Mouse (Mus musculus) CH12.LX (cell line): ENCODE data around the gene Cmtm7. TPM values are rescaled to one million over a fixed set of nuclear protein-coding genes. Genes with fewer than 3 reads are reported as not detected.

ENCODE experiments used
- DNase-seq: peaks from one replicate; pipeline ENCODE4 v3.0.0-alpha.2; 2013; ENCODE audit errors: extremely low read depth
- H3K27ac ChIP-seq: 2 replicates; pipeline ENCODE4 v1.5.1; 2012; ENCODE audit warnings: low read depth, mild to moderate bottlenecking, control low read depth, moderate library complexity; ENCODE audit not compliant: insufficient read depth
- H3K27me3 ChIP-seq: replicated peaks from 2 replicates; pipeline ENCODE3; 2012; ENCODE audit warnings: inconsistent platforms
- H3K36me3 ChIP-seq, 2 experiments: replicated peaks in 1 of 2; 2 replicates each; pipeline versions ENCODE3 to v1.6.1; 2012; ENCODE audit warnings: inconsistent platforms in 1 of 2, low read length in 1 of 2, mild to moderate bottlenecking in 1 of 2, mixed read lengths in 1 of 2, moderate library complexity in 1 of 2; ENCODE audit not compliant: control insufficient read depth in 1 of 2, insufficient read depth in 1 of 2
- H3K4me1 ChIP-seq, 2 experiments: 2 replicates each; pipeline ENCODE4 v1.6.1; 2012; ENCODE audit warnings: inconsistent platforms in 1 of 2, moderate library complexity in 1 of 2; ENCODE audit not compliant: insufficient read depth in 2 of 2, control insufficient read depth in 1 of 2
- H3K4me2 ChIP-seq: 2 replicates; pipeline ENCODE4 v1.6.1; 2012; ENCODE audit warnings: low read depth, mild to moderate bottlenecking, control low read depth; ENCODE audit not compliant: poor library complexity, insufficient read depth, severe bottlenecking
- H3K4me3 ChIP-seq, 3 experiments: fragments of 150-350 bp in 1 of 3; sonication (generic) in 1 of 3; replicated peaks in 1 of 3; 2 replicates each; pipeline versions ENCODE3 to v1.5.1; 2011 to 2012; ENCODE audit warnings: low read depth in 2 of 3, low read length in 2 of 3, mild to moderate bottlenecking in 2 of 3, moderate library complexity in 2 of 3, control low read depth in 1 of 3, improper control_type of control experiment in 1 of 3, inconsistent platforms in 1 of 3, mixed read lengths in 1 of 3; ENCODE audit not compliant: poor library complexity in 1 of 3
- H3K79me2 ChIP-seq: replicated peaks from 2 replicates; pipeline ENCODE4 v1.6.1; 2012; ENCODE audit warnings: mild to moderate bottlenecking, moderate library complexity; ENCODE audit not compliant: control insufficient read depth, poor library complexity, insufficient read depth, severe bottlenecking; ENCODE audit errors: extremely low read depth
- H3K9ac ChIP-seq: 2 replicates; pipeline ENCODE4 v1.6.1; 2012; ENCODE audit warnings: low read depth, mild to moderate bottlenecking, control low read depth, moderate library complexity; ENCODE audit not compliant: insufficient read depth
- H3K9me3 ChIP-seq: replicated peaks from 2 replicates; pipeline ENCODE3; 2012; ENCODE audit warnings: low read length, inconsistent platforms, mixed read lengths
- BHLHE40 ChIP-seq: IDR thresholded peaks from 2 replicates; pipeline ENCODE4 v1.6.1; 2011; ENCODE audit warnings: mild to moderate bottlenecking, low read depth, low read length, improper control_type of control experiment
- CHD1 ChIP-seq: IDR thresholded peaks from 2 replicates; pipeline ENCODE4 v1.6.1; 2012; ENCODE audit warnings: low read depth, low read length, improper control_type of control experiment, inconsistent platforms
- CHD2 ChIP-seq: IDR thresholded peaks from 2 replicates; pipeline ENCODE4 v1.6.1; 2011; ENCODE audit warnings: low read length, improper control_type of control experiment
- CTCF ChIP-seq, 2 experiments: IDR thresholded peaks in 1 of 2; conservative IDR thresholded peaks in 1 of 2; 2 replicates each; pipeline ENCODE4 v1.5.1; 2011 to 2012; ENCODE audit warnings: low read depth in 2 of 2, low read length in 2 of 2, improper control_type of control experiment in 1 of 2, inconsistent platforms in 1 of 2, mild to moderate bottlenecking in 1 of 2, moderate library complexity in 1 of 2
- E2F4 ChIP-seq: IDR thresholded peaks from 2 replicates; pipeline ENCODE4 v1.6.1; 2011; ENCODE audit warnings: low read depth, low read length, improper control_type of control experiment; ENCODE audit not compliant: insufficient replicate concordance
- ELF1 ChIP-seq: IDR thresholded peaks from 2 replicates; pipeline ENCODE4 v1.6.1; 2014; ENCODE audit warnings: low read depth, mild to moderate bottlenecking, inconsistent platforms, low read length, improper control_type of control experiment
- EP300 ChIP-seq: IDR thresholded peaks from 2 replicates; pipeline ENCODE4 v1.6.1; 2011; ENCODE audit warnings: low read length, improper control_type of control experiment
- ETS1 ChIP-seq: conservative IDR thresholded peaks from 2 replicates; pipeline ENCODE4 v1.6.1; 2012; ENCODE audit warnings: low read depth, mild to moderate bottlenecking, inconsistent platforms, low read length, improper control_type of control experiment, moderate library complexity
- GABPA ChIP-seq: IDR thresholded peaks from 2 replicates; pipeline ENCODE4 v1.6.1; 2012; ENCODE audit warnings: low read depth, low read length, improper control_type of control experiment, inconsistent platforms; ENCODE audit not compliant: insufficient replicate concordance
- HCFC1 ChIP-seq: IDR thresholded peaks from 2 replicates; pipeline ENCODE4 v1.6.1; 2012; ENCODE audit warnings: low read depth, mild to moderate bottlenecking, inconsistent platforms, low read length, improper control_type of control experiment
- IRF4 ChIP-seq: IDR thresholded peaks from 2 replicates; pipeline ENCODE4 v1.6.1; 2014; ENCODE audit warnings: low read depth, mild to moderate bottlenecking, inconsistent platforms, low read length, improper control_type of control experiment
- JUN ChIP-seq: IDR thresholded peaks from 2 replicates; pipeline ENCODE4 v1.6.1; 2011; ENCODE audit warnings: low read depth, mild to moderate bottlenecking, low read length, improper control_type of control experiment, moderate library complexity; ENCODE audit not compliant: insufficient read depth
- JUND ChIP-seq: conservative IDR thresholded peaks from 2 replicates; pipeline ENCODE4 v1.6.1; 2011; ENCODE audit warnings: low read depth, low read length, improper control_type of control experiment
- KAT2A ChIP-seq: IDR thresholded peaks from 2 replicates; pipeline ENCODE4 v1.6.1; 2012; ENCODE audit warnings: low read length, improper control_type of control experiment, inconsistent platforms; ENCODE audit not compliant: insufficient replicate concordance
- MAFK ChIP-seq: IDR thresholded peaks from 2 replicates; pipeline ENCODE4 v1.6.1; 2011; ENCODE audit warnings: low read length, improper control_type of control experiment; ENCODE audit not compliant: insufficient replicate concordance
- MAX ChIP-seq: IDR thresholded peaks from 2 replicates; pipeline ENCODE4 v1.6.1; 2011; ENCODE audit warnings: low read length, improper control_type of control experiment
- MAZ ChIP-seq: IDR thresholded peaks from 2 replicates; pipeline ENCODE4 v1.6.1; 2012; ENCODE audit warnings: low read depth, mild to moderate bottlenecking, inconsistent platforms, low read length, improper control_type of control experiment, moderate library complexity
- MEF2A ChIP-seq: IDR thresholded peaks from 2 replicates; pipeline ENCODE4 v1.6.1; 2014; ENCODE audit warnings: low read depth, mild to moderate bottlenecking, inconsistent platforms, low read length, improper control_type of control experiment, borderline replicate concordance
- MXI1 ChIP-seq: IDR thresholded peaks from 2 replicates; pipeline ENCODE4 v1.6.1; 2011; ENCODE audit warnings: mild to moderate bottlenecking, low read depth, low read length, improper control_type of control experiment
- MYC ChIP-seq: IDR thresholded peaks from 2 replicates; pipeline ENCODE4 v1.6.1; 2011; ENCODE audit warnings: low read depth, mild to moderate bottlenecking, improper control_type of control experiment, low read length
- NELFE ChIP-seq: IDR thresholded peaks from 2 replicates; pipeline ENCODE4 v1.6.1; 2011; ENCODE audit warnings: low read depth, low read length, improper control_type of control experiment
- NRF1 ChIP-seq: IDR thresholded peaks from 2 replicates; pipeline ENCODE4 v1.6.1; 2014; ENCODE audit warnings: low read depth, mild to moderate bottlenecking, inconsistent platforms, low read length, improper control_type of control experiment, moderate library complexity
- PAX5 ChIP-seq: IDR thresholded peaks from 2 replicates; pipeline ENCODE4 v1.6.1; 2012; ENCODE audit warnings: low read length, inconsistent platforms, mixed read lengths
- POLR2A ChIP-seq: IDR thresholded peaks from 2 replicates; pipeline ENCODE4 v1.6.1; 2011; ENCODE audit warnings: low read depth, mild to moderate bottlenecking, improper control_type of control experiment, low read length
- POLR2AphosphoS2 ChIP-seq: IDR thresholded peaks from 2 replicates; pipeline ENCODE4 v1.6.1; 2011; ENCODE audit warnings: low read depth, low read length, improper control_type of control experiment
- RAD21 ChIP-seq: IDR thresholded peaks from 2 replicates; pipeline ENCODE4 v1.6.1; 2011; ENCODE audit warnings: low read depth, mild to moderate bottlenecking, low read length, improper control_type of control experiment, moderate library complexity
- RCOR1 ChIP-seq: conservative IDR thresholded peaks from 2 replicates; pipeline ENCODE4 v1.6.1; 2012; ENCODE audit warnings: low read depth, mild to moderate bottlenecking, inconsistent platforms, low read length, improper control_type of control experiment
- SIN3A ChIP-seq: IDR thresholded peaks from 2 replicates; pipeline ENCODE4 v1.6.1; 2012; ENCODE audit warnings: low read length, improper control_type of control experiment, inconsistent platforms
- SMC3 ChIP-seq: IDR thresholded peaks from 2 replicates; pipeline ENCODE4 v1.6.1; 2011; ENCODE audit warnings: low read depth, low read length, improper control_type of control experiment
- TBP ChIP-seq: conservative IDR thresholded peaks from 2 replicates; pipeline ENCODE4 v1.6.1; 2011; ENCODE audit warnings: low read depth, low read length, improper control_type of control experiment
- TCF12 ChIP-seq: IDR thresholded peaks from 2 replicates; pipeline ENCODE4 v1.6.1; 2014; ENCODE audit warnings: low read depth, mild to moderate bottlenecking, inconsistent platforms, low read length, improper control_type of control experiment
- UBTF ChIP-seq: IDR thresholded peaks from 2 replicates; pipeline ENCODE4 v1.6.1; 2012; ENCODE audit warnings: low read depth, mild to moderate bottlenecking, inconsistent platforms, low read length, improper control_type of control experiment, moderate library complexity
- USF1 ChIP-seq: IDR thresholded peaks from 2 replicates; pipeline ENCODE4 v1.6.1; 2014; ENCODE audit warnings: low read depth, mild to moderate bottlenecking, inconsistent platforms, low read length, improper control_type of control experiment
- USF2 ChIP-seq: conservative IDR thresholded peaks from 2 replicates; pipeline ENCODE4 v1.6.1; 2011; ENCODE audit warnings: low read depth, low read length, improper control_type of control experiment
- ZC3H11A ChIP-seq: IDR thresholded peaks from 2 replicates; pipeline ENCODE4 v1.6.1; 2012; ENCODE audit warnings: low read depth, mild to moderate bottlenecking, inconsistent platforms, low read length, improper control_type of control experiment
- ZKSCAN1 ChIP-seq: IDR thresholded peaks from 2 replicates; pipeline ENCODE4 v1.6.1; 2012; ENCODE audit warnings: low read depth, inconsistent platforms, low read length, improper control_type of control experiment, borderline replicate concordance
- ZMIZ1 ChIP-seq: IDR thresholded peaks from 2 replicates; pipeline ENCODE4 v1.6.1; 2012; ENCODE audit warnings: low read depth, mild to moderate bottlenecking, inconsistent platforms, low read length, improper control_type of control experiment
- ZNF384 ChIP-seq: IDR thresholded peaks from 2 replicates; pipeline ENCODE4 v1.6.1; 2012; ENCODE audit warnings: low read depth, low read length, improper control_type of control experiment, inconsistent platforms
- dilution Hi-C: fragments of 300-500 bp; cut with MboI; formaldehyde crosslinking; loops from 2 replicates; pipeline ENCODE4 v1.14.3; 2020; ENCODE audit warnings: low sequenced_read_pairs; ENCODE audit not compliant: extremely low pct_unique_long_range_greater_than_20kb, extremely low pct_ligation_motif_present
- in situ Hi-C: fragments of 300-500 bp; cut with MboI; formaldehyde crosslinking; loops from 3 replicates; pipeline ENCODE4 v1.14.3; 2019; ENCODE audit warnings: low sequenced_read_pairs, low pct_ligation_motif_present, low pct_unique_long_range_greater_than_20kb, mixed read lengths
- polyA plus RNA-seq: library from polyadenylated mRNA; unstranded; fragments of >175 nt; gene quantifications from 2 replicates; pipeline ENCODE4 v1.2.1, GENCODE M21; 2012; ENCODE audit warnings: low read depth; ENCODE audit not compliant: insufficient read length
- total RNA-seq, 2 experiments: library from RNA; depleted of rRNA; stranded (reverse); fragments of 300-350 nt in 1 of 2; fragments of >200 nt in 1 of 2; gene quantifications; 2 replicates each; pipeline ENCODE4 v1.2.3; 2012 to 2014

Gene Cmtm7
- total and polyA plus RNA-seq, 3 experiments: 45.5 to 80.8 (median 46.0) TPM

- Histone ChIP-seq H3K79me2 (peaks cover 32% of the 10 kb centered on the region), H3K4me3 (peak within 1 kb of the TSS; percentile 87 to 94 (median 92)), H3K27ac (peak within 1 kb of the TSS; percentile 52), H3K27me3 (no peaks in the 10 kb centered on the region), H3K4me2 (peak within 1 kb of the TSS; percentile 83), H3K9me3 (no peaks in the 10 kb centered on the region), H3K36me3 (peaks cover 0 to 18% of the 10 kb centered on the region in 2 experiments), H3K4me1 (peaks cover 4 to 34% of the 10 kb centered on the region in 2 experiments), H3K9ac (peak within 1 kb of the TSS; percentile 87)
- TF ChIP-seq ETS1: no peak
- no peak for TF ChIP-seq E2F4
- peak; percentile 66; the same call in 1 of the 2 replicates for TF ChIP-seq POLR2AphosphoS2
- TF ChIP-seq IRF4: peak; percentile 34; the same call in 1 of the 2 replicates
- TF ChIP-seq GABPA: no peak
- no peak for TF ChIP-seq MAFK
- TF ChIP-seq UBTF: peak; percentile 75; the same call in 1 of the 2 replicates
- peak; percentile 73 for TF ChIP-seq TCF12
- TF ChIP-seq MXI1: peak; percentile 78
- TF ChIP-seq ZC3H11A: no peak
- 0 out of 2 replicates have a peak, but pooled peaks have one; percentile 38 for TF ChIP-seq TBP
- TF ChIP-seq JUND: no peak
- no peak for TF ChIP-seq RAD21
- TF ChIP-seq MYC: peak; percentile 47; the same call in 1 of the 2 replicates
- TF ChIP-seq RCOR1: no peak; the same call in 1 of the 2 replicates
- TF ChIP-seq MAZ: peak; percentile 57; the same call in 1 of the 2 replicates
- TF ChIP-seq NRF1: no peak
- 0 out of 2 replicates have a peak, but pooled peaks have one; percentile 32 for TF ChIP-seq MAX
- no peak for TF ChIP-seq CHD2
- TF ChIP-seq EP300: no peak
- TF ChIP-seq USF1: no peak
- TF ChIP-seq SIN3A: peak; percentile 68
- TF ChIP-seq USF2: no peak
- peak in 1 of 2 experiments; percentile 56; a peak in 2 of 4 replicates for TF ChIP-seq CTCF (conservative IDR thresholded peaks at IDR 0.05 in 1 of 2, IDR thresholded peaks at IDR 0.05 in 1 of 2; ENCODE audit: low read depth in 2 of 2, low read length in 2 of 2)
- TF ChIP-seq ELF1: peak; percentile 89
- TF ChIP-seq ZKSCAN1: no peak
- peak; percentile 87 for TF ChIP-seq NELFE
- TF ChIP-seq MEF2A: no peak
- no peak for TF ChIP-seq ZNF384
- TF ChIP-seq HCFC1: peak; percentile 69
- TF ChIP-seq JUN: no peak
- TF ChIP-seq PAX5: no peak
- peak; percentile 88 for TF ChIP-seq POLR2A
- peak; percentile 69 for TF ChIP-seq BHLHE40
- TF ChIP-seq CHD1: no peak; the same call in 1 of the 2 replicates
- TF ChIP-seq SMC3: no peak
- TF ChIP-seq KAT2A: peak; percentile 56; the same call in 1 of the 2 replicates
- TF ChIP-seq ZMIZ1: peak; percentile 72; the same call in 1 of the 2 replicates
- dilution Hi-C loops: no loop called here
- DNase-seq: peak; percentile 95
- in situ Hi-C loops: no loop called here
Measured at GRCm38 (mm10) chr9:114731011-114731755, 50.5 kb downstream of the Cmtm7 start, which contains the start of gene Cmtm6. Gene Cmtm6 (plus strand): TSS chr9:114731116.
